Mouse (Mus musculus): ENCODE results near the gene Ikzf5. TPM values are rescaled to one million over a fixed set of nuclear protein-coding genes. Genes with fewer than 3 reads are reported as not detected.
A peak's percentile ranks its signal among the peaks of the same experiment; 100 is the strongest.

Ikzf5 gene
- total and polyA plus RNA-seq, 3 experiments: 9.9 to 39.5 (median 33.5) TPM

DNA sequence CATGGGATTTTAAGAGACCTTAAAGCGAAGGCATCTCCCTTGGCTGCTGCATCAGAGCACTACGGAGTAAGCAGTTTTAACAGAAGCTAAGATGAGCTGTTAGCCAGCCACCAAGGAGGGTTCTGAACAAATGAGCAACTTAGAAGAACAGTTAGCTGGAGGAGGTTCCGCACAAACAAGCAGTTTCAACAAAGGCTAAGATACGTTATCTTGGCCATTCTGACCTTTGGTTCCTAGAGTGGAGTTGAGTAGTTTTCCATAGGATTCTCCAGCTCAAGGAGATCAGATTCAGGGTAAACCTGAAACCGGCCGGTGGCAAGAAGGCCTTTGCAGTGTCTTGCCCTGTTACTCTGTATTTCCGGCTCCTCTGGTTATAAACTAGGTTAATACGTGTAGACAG, 46.2 kb downstream of the Ikzf5 start:
- no peak overlapping the region for H3K27ac ChIP-seq
- no peaks in the 10 kb centered on the region for H3K4me1 ChIP-seq (ENCODE audit: control insufficient read depth, insufficient read depth, low read length)
- no peak for DNase-seq
- WGBS: 88% methylated on average over 8 of the region's 8 CpGs
- H3K79me2 ChIP-seq (replicated peaks; ENCODE audit: control insufficient read depth, insufficient read depth, low read length): no peaks in the 10 kb centered on the region
- no peak overlapping the region for H3K9ac ChIP-seq (ENCODE audit: low read depth, low read length)
- no peak overlapping the region for H3K4me3 ChIP-seq
- H3K27me3 ChIP-seq (ENCODE audit: control insufficient read depth, insufficient read depth, low read length): no peaks in the 10 kb centered on the region
- peaks cover 5% of the 10 kb centered on the region for H3K36me3 ChIP-seq (ENCODE audit: control insufficient read depth, insufficient read depth, low read length)
- intact Hi-C loops (cut with DNase I): no loop called here
- TF ChIP-seq CTCF (IDR thresholded peaks at IDR 0.05): no peak
- no peak for TF ChIP-seq EP300 (IDR thresholded peaks at IDR 0.05; ENCODE audit: insufficient read depth, low read depth, low read length)
- no peak for TF ChIP-seq POLR2A (IDR thresholded peaks at IDR 0.05; ENCODE audit: insufficient read depth, low read depth, low read length)

DNA sequence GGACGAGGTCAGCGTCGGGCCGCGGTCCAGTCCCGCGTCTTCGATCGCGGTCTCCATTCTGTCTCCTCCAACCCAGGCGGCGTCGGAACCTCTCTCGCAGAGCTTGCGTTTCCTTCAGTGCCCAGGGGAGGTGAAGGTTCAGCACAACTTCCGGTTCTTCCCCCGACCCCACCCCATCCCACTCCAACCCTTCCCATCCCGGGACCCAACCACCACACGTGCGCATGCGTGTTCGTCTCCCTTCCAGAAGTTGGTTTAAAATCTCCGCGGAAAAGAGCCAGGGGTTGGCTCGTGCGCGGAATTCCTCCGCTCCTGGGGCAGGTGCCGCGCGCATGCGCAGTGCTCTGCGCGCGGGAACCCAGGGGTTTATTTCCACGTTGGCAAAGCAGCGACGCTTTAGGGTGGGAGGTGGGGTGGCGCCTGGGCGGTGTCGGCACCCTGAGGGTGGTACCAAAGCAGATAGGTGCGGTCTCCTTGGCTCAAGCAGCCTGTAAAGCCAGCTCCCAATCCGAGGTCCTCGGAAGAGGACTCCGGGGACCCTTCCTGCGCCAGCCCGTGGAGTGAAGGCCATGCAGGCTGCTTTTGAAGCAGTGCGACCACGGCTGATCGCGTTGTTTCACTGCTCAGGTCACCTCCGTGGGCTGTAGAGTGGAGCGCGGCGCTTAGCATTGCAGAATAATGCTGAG, 47.6 kb downstream of the Ikzf5 start, which contains the start of gene 2310057M21Rik:
Gene 2310057M21Rik (minus strand): TSS at position 145 of the 686 bp plus-strand sequence.
- H3K27ac ChIP-seq: peak within 1 kb of the TSS; percentile 94
- H3K4me3 ChIP-seq: peak within 1 kb of the TSS; percentile 68
- WGBS: under 1% methylated on average over 55 of the region's 55 CpGs
- peaks cover 5% of the 10 kb centered on the region for H3K36me3 ChIP-seq (ENCODE audit: control insufficient read depth, insufficient read depth, low read length)
- intact Hi-C loops (cut with DNase I): loop anchor here (1.0 to 2.0 kb wide), 2 partner anchors 48 to 198 kb away; partner anchors contain the start of genes Acadsb, Bub3 and Ikzf5
- peak within 1 kb of the TSS; percentile 90 for H3K9ac ChIP-seq (ENCODE audit: low read depth, low read length)
- no peaks in the 10 kb centered on the region for H3K79me2 ChIP-seq (replicated peaks; ENCODE audit: control insufficient read depth, insufficient read depth, low read length)
- no peaks in the 10 kb centered on the region for H3K27me3 ChIP-seq (ENCODE audit: control insufficient read depth, insufficient read depth, low read length)
- DNase-seq: peak; percentile 90 to 95
- TF ChIP-seq POLR2A (IDR thresholded peaks at IDR 0.05; ENCODE audit: insufficient read depth, low read depth, low read length): peak; percentile 66
- TF ChIP-seq CTCF (IDR thresholded peaks at IDR 0.05): no peak
- H3K4me1 ChIP-seq (ENCODE audit: control insufficient read depth, insufficient read depth, low read length): no peaks in the 10 kb centered on the region

DNA sequence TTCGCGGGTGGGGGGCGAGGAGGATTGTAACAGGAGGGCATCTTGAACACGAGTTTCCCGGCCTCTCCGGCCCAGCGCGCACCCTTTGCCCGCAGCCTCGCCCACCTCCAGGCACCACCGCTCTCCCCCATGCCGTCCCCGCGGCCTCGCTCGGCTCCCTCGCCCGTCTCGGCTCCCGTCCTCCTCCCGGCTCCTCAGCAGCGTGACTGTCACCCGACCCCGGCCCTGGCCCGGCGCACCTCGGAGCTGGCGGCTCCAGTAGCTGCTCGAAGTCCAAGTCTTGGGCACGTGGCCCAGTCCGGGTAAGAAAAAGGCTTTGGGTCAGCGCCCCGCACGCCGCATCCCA, 48.1 kb downstream of the Ikzf5 start:
- no peaks in the 10 kb centered on the region for H3K4me1 ChIP-seq (ENCODE audit: control insufficient read depth, insufficient read depth, low read length)
- TF ChIP-seq POLR2A (IDR thresholded peaks at IDR 0.05; ENCODE audit: insufficient read depth, low read depth, low read length): no peak
- TF ChIP-seq CTCF (IDR thresholded peaks at IDR 0.05): no peak
- TF ChIP-seq EP300 (IDR thresholded peaks at IDR 0.05; ENCODE audit: insufficient read depth, low read depth, low read length): no peak
- H3K27ac ChIP-seq: peak overlapping the region; percentile 94
- H3K79me2 ChIP-seq (replicated peaks; ENCODE audit: control insufficient read depth, insufficient read depth, low read length): no peaks in the 10 kb centered on the region
- no peaks in the 10 kb centered on the region for H3K27me3 ChIP-seq (ENCODE audit: control insufficient read depth, insufficient read depth, low read length)
- no peak for DNase-seq
- peaks cover 5% of the 10 kb centered on the region for H3K36me3 ChIP-seq (ENCODE audit: control insufficient read depth, insufficient read depth, low read length)
- peak overlapping the region; percentile 68 for H3K4me3 ChIP-seq
- WGBS: under 1% methylated on average over 35 of the region's 35 CpGs
- intact Hi-C loops (cut with DNase I): loop anchor here (1.0 to 2.0 kb wide), 2 partner anchors 48 to 199 kb away; partner anchors contain the start of genes Acadsb, Bub3 and Ikzf5
- peak overlapping the region; percentile 90 for H3K9ac ChIP-seq (ENCODE audit: low read depth, low read length)

DNA sequence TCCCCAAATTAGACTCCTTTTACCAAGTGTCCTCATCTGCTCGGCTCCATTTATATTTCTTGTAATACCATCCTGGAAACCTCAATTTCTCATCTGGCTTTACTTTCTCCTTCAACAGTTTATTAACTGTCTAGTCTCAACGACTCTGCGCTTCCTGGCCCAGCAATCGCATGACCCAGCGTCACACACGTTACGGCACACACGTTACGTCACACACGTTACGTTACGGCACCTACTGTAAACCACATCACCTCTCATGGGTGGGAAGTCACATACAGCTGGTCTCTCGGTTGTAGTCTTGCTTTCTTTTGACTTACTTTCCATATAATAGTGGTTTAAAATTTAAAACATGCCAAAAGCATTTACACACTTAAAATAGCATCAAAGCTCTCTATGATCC, 54.2 kb downstream of the Ikzf5 start:
- Histone ChIP-seq H3K9ac (ENCODE audit: low read depth, low read length) (no peak overlapping the region), H3K79me2 (replicated peaks; ENCODE audit: control insufficient read depth, insufficient read depth, low read length) (0 out of 2 replicates have a peak, but pooled peaks cover 1% of the 10 kb centered on the region), H3K27ac (no peak overlapping the region), H3K36me3 (ENCODE audit: control insufficient read depth, insufficient read depth, low read length) (peaks cover 2% of the 10 kb centered on the region; the same call in 1 of the 2 replicates), H3K4me3 (no peak overlapping the region), H3K27me3 (ENCODE audit: control insufficient read depth, insufficient read depth, low read length) (no peaks in the 10 kb centered on the region), H3K4me1 (ENCODE audit: control insufficient read depth, insufficient read depth, low read length) (no peaks in the 10 kb centered on the region)
- TF ChIP-seq POLR2A (IDR thresholded peaks at IDR 0.05; ENCODE audit: insufficient read depth, low read depth, low read length): no peak
- no peak for TF ChIP-seq CTCF (IDR thresholded peaks at IDR 0.05)
- DNase-seq: no peak
- 96% methylated on average over 13 of the region's 13 CpGs for WGBS
- intact Hi-C loops (cut with DNase I): no loop called here

DNA sequence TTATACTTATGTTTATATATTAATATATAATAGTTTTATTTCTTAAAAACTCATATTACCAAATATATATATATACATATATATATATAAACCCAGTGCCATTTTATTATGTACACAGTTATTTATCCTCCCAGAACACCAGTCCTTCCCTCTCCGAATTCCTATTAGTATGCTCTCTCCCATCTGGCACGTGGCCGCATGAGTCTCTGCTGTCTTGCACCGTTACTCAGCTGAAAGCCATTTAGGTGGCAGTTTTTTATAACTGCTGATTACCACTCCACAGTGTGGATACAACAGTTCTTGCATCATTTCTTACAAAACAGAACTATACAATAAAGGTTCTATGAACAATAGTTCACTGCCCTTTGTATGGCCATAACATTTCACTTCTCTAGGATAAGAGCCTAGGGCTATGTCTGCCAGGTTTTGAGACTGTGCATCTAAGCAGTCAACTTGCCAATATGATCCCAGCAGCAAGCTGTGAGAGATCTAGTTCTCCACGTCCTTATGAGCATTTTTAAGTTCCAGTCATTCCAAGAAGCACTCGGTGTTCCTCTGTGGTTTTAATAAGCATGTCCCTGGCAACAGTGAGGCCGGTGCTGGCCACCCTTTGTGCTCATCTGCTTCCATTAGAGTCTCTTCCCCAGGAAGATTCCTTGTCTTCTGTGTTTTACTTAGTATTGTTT, 64.3 kb downstream of the Ikzf5 start:
- TF ChIP-seq CTCF (IDR thresholded peaks at IDR 0.05) (no peak), POLR2A (IDR thresholded peaks at IDR 0.05; ENCODE audit: insufficient read depth, low read depth, low read length) (no peak), EP300 (IDR thresholded peaks at IDR 0.05; ENCODE audit: insufficient read depth, low read depth, low read length) (no peak)
- no peak overlapping the region for H3K9ac ChIP-seq (ENCODE audit: low read depth, low read length)
- no peak overlapping the region for H3K27ac ChIP-seq
- 82% methylated on average over 7 of the region's 7 CpGs for WGBS
- no peak overlapping the region for H3K4me3 ChIP-seq
- intact Hi-C loops (cut with DNase I): no loop called here
- no peaks in the 10 kb centered on the region for H3K27me3 ChIP-seq (ENCODE audit: control insufficient read depth, insufficient read depth, low read length)
- DNase-seq: no peak
- H3K79me2 ChIP-seq (replicated peaks; ENCODE audit: control insufficient read depth, insufficient read depth, low read length): no peaks in the 10 kb centered on the region
- H3K36me3 ChIP-seq (ENCODE audit: control insufficient read depth, insufficient read depth, low read length): no peaks in the 10 kb centered on the region
- no peaks in the 10 kb centered on the region for H3K4me1 ChIP-seq (ENCODE audit: control insufficient read depth, insufficient read depth, low read length)

Other genes starting within 250 kb of the Ikzf5 start
- gene 5430419D17Rik, start 236.1 kb downstream of the Ikzf5 start, total RNA-seq (2021): 10 to 100 TPM in 1 of 2 experiments, 1 to 10 TPM in 1; 9.9 to 10.3 TPM
- 0.61 and 1.1 TPM in 2 replicates for gene 5430419D17Rik, start 236.1 kb downstream of the Ikzf5 start, polyA plus RNA-seq (2012; rRNA removed)
- gene Cuzd1, start 88.2 kb downstream of the Ikzf5 start, total RNA-seq (2021): under 1 TPM; 0.21 to 0.32 TPM
- gene Cuzd1, start 88.2 kb downstream of the Ikzf5 start, polyA plus RNA-seq (2012; rRNA removed): 0.64 and 0.79 TPM in 2 replicates
- gene Fam24b, start 81.0 kb downstream of the Ikzf5 start, total RNA-seq (2021): not detected
- gene Fam24b, start 81.0 kb downstream of the Ikzf5 start, polyA plus RNA-seq (2012; rRNA removed): not detected in 2 replicates
- not detected for gene Fam24a, start 76.7 kb downstream of the Ikzf5 start, total RNA-seq (2021)
- gene Fam24a, start 76.7 kb downstream of the Ikzf5 start, polyA plus RNA-seq (2012; rRNA removed): not detected in 2 replicates
- 10 to 100 TPM in 1 of 2 experiments, 1 to 10 TPM in 1; 9.7 to 17.1 TPM for gene 2310057M21Rik, start 47.8 kb downstream of the Ikzf5 start, total RNA-seq (2021)
- 6.2 and 8.1 TPM in 2 replicates for gene 2310057M21Rik, start 47.8 kb downstream of the Ikzf5 start, polyA plus RNA-seq (2012; rRNA removed)
- gene Pstk, start 39.4 kb downstream of the Ikzf5 start, total RNA-seq (2021): 10 to 100 TPM; 35.0 to 43.4 TPM
- 59.5 and 61.9 TPM in 2 replicates for gene Pstk, start 39.4 kb downstream of the Ikzf5 start, polyA plus RNA-seq (2012; rRNA removed)
- gene Acadsb, start 80 bp upstream of the Ikzf5 start, total RNA-seq (2021): 100 to 1,000 TPM; 233 to 264 TPM
- 22.7 and 67.6 TPM in 2 replicates for gene Acadsb, start 80 bp upstream of the Ikzf5 start, polyA plus RNA-seq (2012; rRNA removed)
- gene Hmx3, start 132.3 kb upstream of the Ikzf5 start, total RNA-seq (2021): not detected
- not detected in 2 replicates for gene Hmx3, start 132.3 kb upstream of the Ikzf5 start, polyA plus RNA-seq (2012; rRNA removed)
- gene Hmx2, start 138.3 kb upstream of the Ikzf5 start, total RNA-seq (2021): not detected
- not detected in 2 replicates for gene Hmx2, start 138.3 kb upstream of the Ikzf5 start, polyA plus RNA-seq (2012; rRNA removed)
- 10 to 100 TPM; 25.0 to 29.8 TPM for gene Bub3, start 149.7 kb upstream of the Ikzf5 start, total RNA-seq (2021)
- 34.5 and 57.8 TPM in 2 replicates for gene Bub3, start 149.7 kb upstream of the Ikzf5 start, polyA plus RNA-seq (2012; rRNA removed)

Data from heart, adult 2 months (tissue).